Mouse (Mus musculus): ENCODE results near the gene Padi4. TPM values are rescaled to one million over a fixed set of nuclear protein-coding genes. Genes with fewer than 3 reads are reported as not detected.
A peak's percentile ranks its signal among the peaks of the same experiment; 100 is the strongest.

Gene Padi4
- polyA plus RNA-seq, 1 experiment from 2014 or later = 0.27 TPM

DNA sequence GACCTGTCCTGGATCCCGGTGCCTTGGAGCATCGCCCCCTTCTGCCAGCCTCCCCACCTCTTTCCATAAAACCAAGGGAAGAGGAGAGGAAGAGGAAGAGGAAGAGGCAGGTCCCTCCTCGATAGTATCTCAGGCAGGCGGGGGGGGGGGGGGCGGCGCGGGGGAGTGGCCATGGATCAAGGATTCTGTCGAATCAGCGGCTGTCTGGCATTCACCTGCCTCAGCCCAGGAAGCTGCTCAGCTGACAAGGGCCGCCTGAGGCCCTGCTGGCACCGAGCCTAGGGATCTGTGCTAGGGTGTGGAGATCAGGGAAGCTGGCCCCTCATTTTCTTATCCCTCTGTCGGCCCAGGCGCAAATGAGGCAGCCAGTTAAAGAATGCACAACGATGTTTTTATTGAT is 38.6 kb upstream of the Padi4 start:
- no peaks in the 10 kb centered on the region; the same call in none of the 2 replicates for H3K27me3 ChIP-seq (ENCODE audit: control insufficient read depth, insufficient read depth, low read length)
- WGBS = 40% methylated on average over 11 of the region's 14 CpGs
- no peak for ATAC-seq (ENCODE audit: low FRiP score)
- no peak for DNase-seq (ENCODE audit: low spot score, missing footprints)
- H3K9ac ChIP-seq (ENCODE audit: low read length) = no peak overlapping the region
- no peaks in the 10 kb centered on the region for H3K36me3 ChIP-seq (ENCODE audit: control insufficient read depth, insufficient read depth, low read length)
- 0 out of 2 replicates have a peak, but pooled peaks cover 3% of the 10 kb centered on the region for H3K4me1 ChIP-seq (ENCODE audit: control insufficient read depth, insufficient read depth, low read length)
- H3K9me3 ChIP-seq (ENCODE audit: control insufficient read depth, low read length) = no peaks in the 10 kb centered on the region
- no peak overlapping the region for H3K4me2 ChIP-seq
- H3K27ac ChIP-seq (ENCODE audit: low read depth, low read length) = no peak overlapping the region
- H3K4me3 ChIP-seq (ENCODE audit: low read depth, low read length) = no peak overlapping the region

DNA sequence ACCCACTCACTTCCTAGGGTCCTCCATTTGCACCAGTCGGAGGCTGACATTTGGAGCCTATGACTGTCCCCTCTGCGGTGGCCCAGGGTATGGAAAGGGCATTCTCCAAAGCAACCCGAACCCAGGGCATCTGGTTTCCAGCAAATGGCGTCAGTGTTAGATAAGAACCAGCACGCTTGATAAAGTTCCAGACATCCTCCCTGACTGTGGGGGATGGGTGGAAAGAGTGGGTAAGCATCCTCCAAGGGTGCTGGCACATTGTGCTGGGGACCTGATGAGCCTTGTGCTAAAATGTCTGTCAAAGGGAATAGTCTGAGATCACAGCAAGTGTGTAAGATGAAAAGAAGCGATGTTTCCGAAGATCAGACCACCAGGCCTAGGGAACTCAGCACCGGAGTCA is 38.2 kb upstream of the Padi4 start:
- 0 out of 2 replicates have a peak, but pooled peaks cover 3% of the 10 kb centered on the region for H3K4me1 ChIP-seq (ENCODE audit: control insufficient read depth, insufficient read depth, low read length)
- no peak overlapping the region for H3K4me3 ChIP-seq (ENCODE audit: low read depth, low read length)
- H3K27ac ChIP-seq (ENCODE audit: low read depth, low read length) = no peak overlapping the region
- 81% methylated on average over 8 of the region's 8 CpGs for WGBS
- no peak overlapping the region for H3K4me2 ChIP-seq
- H3K36me3 ChIP-seq (ENCODE audit: control insufficient read depth, insufficient read depth, low read length) = no peaks in the 10 kb centered on the region
- ATAC-seq (ENCODE audit: low FRiP score) (no peak), DNase-seq (ENCODE audit: low spot score, missing footprints) (no peak)
- H3K9me3 ChIP-seq (ENCODE audit: control insufficient read depth, low read length) = no peaks in the 10 kb centered on the region
- no peaks in the 10 kb centered on the region; the same call in none of the 2 replicates for H3K27me3 ChIP-seq (ENCODE audit: control insufficient read depth, insufficient read depth, low read length)
- H3K9ac ChIP-seq (ENCODE audit: low read length) = no peak overlapping the region

DNA sequence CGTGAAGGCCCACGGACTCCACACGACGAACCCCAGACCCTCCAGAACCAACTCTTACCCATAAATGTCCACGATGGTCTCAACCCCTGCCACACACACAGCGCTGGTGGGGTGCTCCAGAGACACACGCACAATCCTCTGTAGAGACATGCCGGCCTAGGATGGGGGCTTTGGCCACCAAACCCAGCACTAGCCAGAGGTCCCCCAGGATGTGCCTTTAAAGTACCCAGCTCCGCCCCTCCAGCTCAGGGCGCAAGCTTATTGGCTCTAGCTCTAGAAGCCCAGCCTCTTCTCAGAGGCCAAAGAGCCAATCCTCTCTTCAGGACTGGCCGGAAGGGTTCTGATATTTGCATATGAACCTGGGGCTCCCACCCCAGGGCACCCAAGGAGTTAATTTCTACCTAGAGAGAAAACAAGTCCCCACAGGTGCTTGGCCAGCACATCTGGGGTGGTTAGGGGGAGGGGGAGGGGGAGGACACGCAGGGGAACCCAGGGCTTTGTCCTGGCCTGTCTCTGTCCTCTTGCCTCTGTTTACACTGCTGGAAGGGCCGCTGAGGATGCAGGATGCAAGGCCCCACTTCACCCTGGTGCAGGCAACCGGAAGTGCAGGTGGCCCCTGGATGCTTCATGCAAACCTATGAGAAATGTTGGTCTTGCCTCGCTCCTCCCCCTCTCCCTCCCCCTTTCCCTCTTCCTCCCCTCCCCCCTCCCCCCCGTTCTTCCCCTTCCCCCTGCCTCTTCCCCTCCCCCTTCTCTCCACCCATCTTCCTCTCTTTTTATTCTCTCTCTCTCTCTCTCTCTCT is 36.6 kb upstream of the Padi4 start, which contains the start of gene Padi3:
Gene Padi3 (minus strand): TSS at position 191 of the 803 bp plus-strand sequence.
- Histone ChIP-seq H3K4me2 (no peak within 1 kb of the TSS), H3K27ac (ENCODE audit: low read depth, low read length) (no peak within 1 kb of the TSS), H3K4me1 (ENCODE audit: control insufficient read depth, insufficient read depth, low read length) (0 out of 2 replicates have a peak, but pooled peaks cover 3% of the 10 kb centered on the region), H3K36me3 (ENCODE audit: control insufficient read depth, insufficient read depth, low read length) (no peaks in the 10 kb centered on the region), H3K4me3 (ENCODE audit: low read depth, low read length) (no peak within 1 kb of the TSS), H3K9me3 (ENCODE audit: control insufficient read depth, low read length) (no peaks in the 10 kb centered on the region), H3K9ac (ENCODE audit: low read length) (no peak within 1 kb of the TSS), H3K27me3 (ENCODE audit: control insufficient read depth, insufficient read depth, low read length) (no peaks in the 10 kb centered on the region; the same call in none of the 2 replicates)
- ATAC-seq (ENCODE audit: low FRiP score) (no peak), DNase-seq (ENCODE audit: low spot score, missing footprints) (no peak)
- 75% methylated on average over 16 of the region's 16 CpGs for WGBS

DNA sequence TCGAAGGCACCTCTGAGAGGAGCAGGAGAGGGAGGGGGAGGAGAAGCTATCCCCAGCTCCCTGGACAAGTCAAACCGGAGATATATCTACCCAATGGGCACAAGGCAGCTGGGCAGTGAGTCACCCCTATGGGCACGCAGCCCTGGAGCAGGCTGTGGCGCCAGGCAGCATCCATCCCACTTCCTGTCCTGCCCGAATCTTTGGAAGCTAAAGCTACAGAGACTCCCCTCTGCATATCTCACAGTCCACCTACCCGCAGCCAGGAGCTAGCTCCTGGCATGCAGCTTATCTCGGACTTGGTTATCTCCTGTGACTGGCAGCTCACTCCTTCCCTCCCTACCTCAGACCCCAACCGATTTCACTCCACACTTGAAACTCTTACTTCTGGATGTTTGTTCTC is 35.1 kb upstream of the Padi4 start:
- H3K27ac ChIP-seq (ENCODE audit: low read depth, low read length) = no peak overlapping the region
- no peaks in the 10 kb centered on the region for H3K36me3 ChIP-seq (ENCODE audit: control insufficient read depth, insufficient read depth, low read length)
- no peaks in the 10 kb centered on the region; the same call in 1 of the 2 replicates for H3K27me3 ChIP-seq (ENCODE audit: control insufficient read depth, insufficient read depth, low read length)
- H3K9ac ChIP-seq (ENCODE audit: low read length) = no peak overlapping the region
- no peaks in the 10 kb centered on the region for H3K9me3 ChIP-seq (ENCODE audit: control insufficient read depth, low read length)
- no peak for DNase-seq (ENCODE audit: low spot score, missing footprints)
- no peak overlapping the region for H3K4me3 ChIP-seq (ENCODE audit: low read depth, low read length)
- ATAC-seq (ENCODE audit: low FRiP score) = no peak
- 81% methylated on average over 8 of the region's 8 CpGs for WGBS
- H3K4me1 ChIP-seq (ENCODE audit: control insufficient read depth, insufficient read depth, low read length) = no peaks in the 10 kb centered on the region
- H3K4me2 ChIP-seq = no peak overlapping the region

DNA sequence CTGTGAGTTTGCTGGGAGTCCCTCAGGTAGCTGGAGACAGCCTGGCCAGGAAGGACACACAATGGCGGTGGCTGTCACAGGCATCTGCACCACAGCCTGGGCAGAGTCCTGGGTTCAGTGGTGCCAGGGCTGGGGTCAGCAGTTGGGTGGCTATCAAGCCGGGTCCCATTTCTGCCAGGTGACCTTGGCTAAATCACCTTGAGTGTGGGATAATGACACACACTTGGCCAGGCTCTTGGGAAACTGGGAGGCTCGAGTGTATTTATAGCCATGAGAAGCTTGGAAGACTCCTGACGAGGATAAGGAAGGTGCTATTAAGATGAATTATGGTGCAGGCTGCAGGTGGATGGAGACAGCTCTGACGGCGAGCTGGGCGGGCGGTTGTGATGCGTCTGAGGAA is 30.6 kb upstream of the Padi4 start:
- no peak overlapping the region for H3K27ac ChIP-seq (ENCODE audit: low read depth, low read length)
- no peak for DNase-seq (ENCODE audit: low spot score, missing footprints)
- H3K9me3 ChIP-seq (ENCODE audit: control insufficient read depth, low read length) = no peaks in the 10 kb centered on the region
- H3K4me2 ChIP-seq = no peak overlapping the region
- H3K4me3 ChIP-seq (ENCODE audit: low read depth, low read length) = no peak overlapping the region
- 91% methylated on average over 9 of the region's 9 CpGs for WGBS
- H3K9ac ChIP-seq (ENCODE audit: low read length) = no peak overlapping the region
- H3K4me1 ChIP-seq (ENCODE audit: control insufficient read depth, insufficient read depth, low read length) = no peaks in the 10 kb centered on the region
- no peaks in the 10 kb centered on the region for H3K27me3 ChIP-seq (ENCODE audit: control insufficient read depth, insufficient read depth, low read length)
- ATAC-seq (ENCODE audit: low FRiP score) = no peak
- no peaks in the 10 kb centered on the region for H3K36me3 ChIP-seq (ENCODE audit: control insufficient read depth, insufficient read depth, low read length)

DNA sequence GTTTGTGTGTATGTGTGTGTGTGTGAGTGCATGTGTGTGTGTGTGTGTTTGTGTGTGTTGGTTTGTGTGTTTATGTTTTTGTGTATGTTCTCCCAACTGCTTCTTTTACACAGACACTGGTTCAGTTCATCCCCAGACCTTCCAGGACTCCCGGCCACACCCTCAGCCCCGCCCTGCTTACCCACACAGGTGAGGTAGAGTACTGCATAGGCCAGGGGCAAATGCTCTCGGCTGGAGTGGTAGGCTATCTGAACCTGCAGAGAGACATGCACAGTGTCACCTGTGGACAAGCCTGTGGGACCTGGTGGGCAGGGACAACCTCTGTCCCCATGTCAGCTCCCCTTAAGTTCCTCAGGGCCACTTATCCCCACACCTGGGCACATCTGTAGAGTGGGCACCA is 27.3 kb upstream of the Padi4 start:
- H3K9me3 ChIP-seq (ENCODE audit: control insufficient read depth, low read length) = no peaks in the 10 kb centered on the region
- DNase-seq (ENCODE audit: low spot score, missing footprints) (no peak), ATAC-seq (ENCODE audit: low FRiP score) (no peak)
- no peak overlapping the region for H3K27ac ChIP-seq (ENCODE audit: low read depth, low read length)
- no peak overlapping the region for H3K9ac ChIP-seq (ENCODE audit: low read length)
- no peak overlapping the region for H3K4me2 ChIP-seq
- no peaks in the 10 kb centered on the region for H3K36me3 ChIP-seq (ENCODE audit: control insufficient read depth, insufficient read depth, low read length)
- no peaks in the 10 kb centered on the region for H3K4me1 ChIP-seq (ENCODE audit: control insufficient read depth, insufficient read depth, low read length)
- no peak overlapping the region for H3K4me3 ChIP-seq (ENCODE audit: low read depth, low read length)
- H3K27me3 ChIP-seq (ENCODE audit: control insufficient read depth, insufficient read depth, low read length) = no peaks in the 10 kb centered on the region
- whole genome bisulfite sequencing = 71% methylated on average over 3 of the region's 3 CpGs

DNA sequence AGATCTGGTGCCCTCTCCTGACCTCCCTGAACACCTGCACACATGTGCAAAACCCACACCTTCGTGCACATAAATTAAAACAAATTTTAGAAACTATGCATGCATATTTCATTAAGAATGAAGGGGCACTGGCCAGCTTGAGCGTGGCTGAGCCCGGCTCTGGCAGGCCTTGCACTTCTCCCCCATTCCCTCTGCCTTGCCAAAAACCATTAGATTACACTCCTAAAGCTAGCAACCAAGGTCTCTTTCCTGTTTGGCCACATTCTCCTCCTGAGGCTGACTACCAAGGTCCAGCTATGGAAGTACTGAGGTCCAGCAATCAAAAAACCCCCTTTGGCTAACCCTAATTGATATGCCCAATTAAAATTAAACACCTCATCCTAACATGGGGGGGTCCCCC is 22.8 kb upstream of the Padi4 start:
- Histone ChIP-seq H3K36me3 (ENCODE audit: control insufficient read depth, insufficient read depth, low read length) (no peaks in the 10 kb centered on the region), H3K9ac (ENCODE audit: low read length) (no peak overlapping the region), H3K27me3 (ENCODE audit: control insufficient read depth, insufficient read depth, low read length) (no peaks in the 10 kb centered on the region), H3K4me2 (no peak overlapping the region), H3K4me1 (ENCODE audit: control insufficient read depth, insufficient read depth, low read length) (no peaks in the 10 kb centered on the region), H3K27ac (ENCODE audit: low read depth, low read length) (no peak overlapping the region), H3K9me3 (ENCODE audit: control insufficient read depth, low read length) (no peaks in the 10 kb centered on the region), H3K4me3 (ENCODE audit: low read depth, low read length) (no peak overlapping the region)
- WGBS = 85% methylated on average over 3 of the region's 3 CpGs
- no peak for DNase-seq (ENCODE audit: low spot score, missing footprints)
- no peak for ATAC-seq (ENCODE audit: low FRiP score)

DNA sequence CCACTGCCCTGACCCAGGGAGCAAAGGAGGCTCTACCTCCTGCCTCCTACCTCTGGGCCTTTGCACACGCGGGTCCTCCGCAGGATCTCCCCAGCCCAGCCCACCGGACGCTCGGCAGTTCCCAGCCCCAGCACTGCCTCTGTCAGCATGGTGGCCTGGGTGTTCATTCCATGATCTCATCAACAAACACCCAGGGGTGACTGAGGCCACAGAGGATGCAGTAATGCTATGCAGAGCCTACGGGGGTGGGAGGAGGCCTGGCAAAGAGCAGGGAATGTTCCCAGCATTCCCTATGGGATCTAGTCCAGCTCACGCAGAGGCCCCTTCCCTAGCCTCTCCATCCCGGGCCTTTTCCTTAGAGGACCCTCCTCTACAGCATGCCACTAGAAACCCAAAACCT is 20.6 kb upstream of the Padi4 start:
- H3K4me3 ChIP-seq (ENCODE audit: low read depth, low read length) = no peak overlapping the region
- H3K27ac ChIP-seq (ENCODE audit: low read depth, low read length) = no peak overlapping the region
- H3K4me1 ChIP-seq (ENCODE audit: control insufficient read depth, insufficient read depth, low read length) = no peaks in the 10 kb centered on the region
- H3K36me3 ChIP-seq (ENCODE audit: control insufficient read depth, insufficient read depth, low read length) = no peaks in the 10 kb centered on the region
- no peak for ATAC-seq (ENCODE audit: low FRiP score)
- no peaks in the 10 kb centered on the region for H3K27me3 ChIP-seq (ENCODE audit: control insufficient read depth, insufficient read depth, low read length)
- 89% methylated on average over 9 of the region's 9 CpGs for WGBS
- no peaks in the 10 kb centered on the region for H3K9me3 ChIP-seq (ENCODE audit: control insufficient read depth, low read length)
- H3K9ac ChIP-seq (ENCODE audit: low read length) = no peak overlapping the region
- no peak overlapping the region for H3K4me2 ChIP-seq
- DNase-seq (ENCODE audit: low spot score, missing footprints) = no peak

DNA sequence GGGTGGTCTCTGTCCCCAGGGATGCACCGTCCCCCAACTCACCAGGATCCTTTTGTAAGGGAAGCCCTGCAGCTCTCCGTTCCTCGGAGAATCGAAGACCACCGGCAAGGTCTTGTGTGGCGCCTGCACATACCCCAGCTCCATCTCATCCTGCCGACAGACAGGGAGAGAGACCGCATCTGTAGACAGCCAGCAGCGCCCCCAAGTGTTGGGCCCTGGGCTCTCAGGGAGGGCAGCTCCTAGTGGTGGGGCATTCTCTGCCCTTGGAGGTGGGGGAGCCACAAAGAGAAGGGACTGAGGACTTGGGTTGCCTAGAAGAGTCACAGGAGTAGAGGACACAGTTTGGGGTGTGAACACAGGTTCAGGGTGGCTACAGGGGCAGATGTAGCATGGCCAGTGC is 19.8 kb upstream of the Padi4 start:
- Histone ChIP-seq H3K36me3 (ENCODE audit: control insufficient read depth, insufficient read depth, low read length) (no peaks in the 10 kb centered on the region), H3K4me3 (ENCODE audit: low read depth, low read length) (no peak overlapping the region), H3K9ac (ENCODE audit: low read length) (no peak overlapping the region), H3K27ac (ENCODE audit: low read depth, low read length) (no peak overlapping the region), H3K4me1 (ENCODE audit: control insufficient read depth, insufficient read depth, low read length) (no peaks in the 10 kb centered on the region), H3K4me2 (no peak overlapping the region), H3K27me3 (ENCODE audit: control insufficient read depth, insufficient read depth, low read length) (no peaks in the 10 kb centered on the region), H3K9me3 (ENCODE audit: control insufficient read depth, low read length) (no peaks in the 10 kb centered on the region)
- ATAC-seq (ENCODE audit: low FRiP score) (no peak), DNase-seq (ENCODE audit: low spot score, missing footprints) (peak; percentile 84)
- 59% methylated on average over 9 of the region's 9 CpGs for WGBS

Measured in midbrain, embryonic 11.5 days (tissue).